Mouse (Mus musculus): Measurements from ENCODE around the gene Slain2.
"Not testable (repeated sequence)": the region's sequence is repeated elsewhere in the genome, so short reads cannot be mapped to it uniquely, and the experiment has no call there.

Slain2 gene

GRCm38 (mm10) chr5:72948136-72948535, 34.0 kb downstream of the Slain2 start:
- peak in 1 of 2 experiments; percentile 13 for DNase-seq (ENCODE audit: low spot score in 2 of 2)

GRCm38 (mm10) chr5:72950252-72950651, 36.1 kb downstream of the Slain2 start:
- no peak for DNase-seq (ENCODE audit: low spot score in 2 of 2)

GRCm38 (mm10) chr5:72953996-72954604, 40.0 kb downstream of the Slain2 start:
- DNase-seq (ENCODE audit: low spot score in 2 of 2), result no peak

DNA sequence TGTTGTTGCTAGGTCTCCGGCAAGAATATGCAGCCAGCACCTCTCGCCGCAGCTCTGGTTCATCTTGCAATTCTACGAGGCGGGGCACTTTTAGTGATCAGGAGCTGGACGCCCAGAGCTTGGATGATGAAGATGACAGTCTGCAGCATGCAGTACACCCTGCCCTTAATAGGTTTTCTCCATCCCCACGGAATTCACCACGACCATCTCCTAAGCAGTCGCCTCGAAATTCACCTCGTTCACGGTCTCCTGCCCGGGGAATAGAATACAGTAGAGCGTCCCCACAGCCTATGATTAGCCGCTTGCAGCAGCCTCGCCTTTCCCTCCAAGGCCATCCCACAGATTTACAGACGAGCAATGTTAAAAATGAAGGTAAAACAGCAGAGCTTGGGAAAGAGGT, 43.2 kb downstream of the Slain2 start:
- DNase-seq (ENCODE audit: low spot score in 2 of 2), result no peak

- DNase-seq (ENCODE audit: low spot score in 2 of 2), result no peak
Observed at GRCm38 (mm10) chr5:72960096-72960495, 46.0 kb downstream of the Slain2 start.

GRCm38 (mm10) chr5:72965706-72966105, 51.6 kb downstream of the Slain2 start:
- DNase-seq (ENCODE audit: low spot score in 2 of 2), result no peak

- DNase-seq (ENCODE audit: low spot score in 2 of 2), result no peak
Observed at GRCm38 (mm10) chr5:72972435-72972834, 58.3 kb downstream of the Slain2 start.

DNA sequence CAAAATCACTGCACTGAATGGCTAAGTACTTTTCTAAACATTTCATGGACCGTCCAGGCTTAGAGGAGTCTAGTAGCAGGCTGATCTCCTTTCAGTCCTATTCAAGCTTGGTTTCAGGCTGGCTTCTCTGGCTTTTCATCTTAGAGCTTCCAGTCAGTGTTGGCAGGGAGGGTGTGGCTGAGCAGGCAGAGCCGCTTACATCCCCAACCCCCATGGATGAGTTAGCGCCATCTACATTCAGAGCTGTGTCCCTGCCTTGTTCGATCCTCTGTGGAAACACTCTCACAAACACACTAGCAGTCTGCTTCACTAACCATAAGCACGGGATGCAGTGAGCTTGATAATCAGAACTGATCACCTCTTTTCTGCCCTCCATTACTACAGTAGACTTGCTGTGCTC, 58.8 kb downstream of the Slain2 start:
- no peak for DNase-seq (ENCODE audit: low spot score in 2 of 2)

DNA sequence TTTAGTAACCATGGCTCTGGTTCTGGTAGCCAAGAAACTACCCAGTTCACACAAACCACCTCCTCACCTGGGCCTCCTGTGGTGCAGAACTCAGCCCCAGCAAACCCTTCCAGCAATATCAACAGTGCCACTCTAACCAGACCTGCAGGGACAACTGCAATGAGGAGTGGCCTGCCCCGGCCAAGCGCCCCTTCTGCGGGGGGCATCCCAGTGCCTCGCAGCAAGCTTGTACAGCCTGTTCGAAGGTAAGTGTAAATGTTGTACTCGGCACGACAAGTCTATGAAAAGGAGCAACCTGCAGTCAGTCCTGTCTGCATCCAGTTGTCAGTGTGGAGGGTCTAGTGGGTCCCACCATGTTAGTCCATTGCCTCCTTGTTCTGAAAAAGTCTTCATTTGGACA, 60.5 kb downstream of the Slain2 start, which contains the start of gene Gm10135:
Gene Gm10135, minus strand, starts transcription at position 101 of the 400 bp plus-strand sequence.
- DNase-seq (ENCODE audit: low spot score in 2 of 2), result no peak

- no peak for DNase-seq (ENCODE audit: low spot score in 2 of 2)
Observed at GRCm38 (mm10) chr5:72975996-72976395, 61.9 kb downstream of the Slain2 start.

DNA sequence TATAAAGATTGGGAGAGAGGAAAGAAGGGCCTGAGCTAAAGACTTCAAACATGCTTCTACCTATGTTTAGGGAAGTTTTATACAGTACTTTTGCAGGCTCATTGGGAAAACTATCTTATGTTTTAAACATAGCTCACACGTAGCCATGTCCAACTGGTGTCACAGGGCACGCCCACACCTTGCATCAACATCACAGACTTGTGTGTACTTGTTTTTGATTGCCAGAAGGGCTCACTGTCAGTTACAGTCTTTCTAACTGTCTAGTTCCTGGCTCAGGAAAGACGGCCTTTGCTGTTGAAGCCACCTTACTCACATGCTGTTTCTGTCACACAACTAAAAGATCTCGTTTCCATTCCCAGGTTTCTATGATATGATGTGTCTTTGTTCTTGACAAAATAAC, 62.4 kb downstream of the Slain2 start:
- DNase-seq (ENCODE audit: low spot score in 2 of 2), result no peak

DNA sequence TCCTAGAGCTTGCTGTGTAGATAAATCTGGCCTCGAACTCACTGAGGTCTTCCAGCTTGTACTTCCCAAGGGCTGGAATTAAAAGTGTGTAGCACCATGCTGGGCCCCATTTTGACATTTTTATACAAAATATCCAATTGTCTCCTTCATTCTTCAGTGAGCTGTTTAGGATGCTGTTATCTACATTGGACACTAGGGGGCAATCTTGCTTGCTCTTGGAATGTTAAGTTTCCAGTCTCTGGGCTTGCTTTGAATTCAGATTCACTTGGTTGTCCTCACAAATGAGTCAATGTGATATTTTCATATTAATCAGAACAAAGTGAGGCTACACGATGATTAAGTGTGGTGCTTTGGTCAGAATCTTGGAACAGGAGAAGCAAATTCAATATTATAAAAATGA, 70.0 kb downstream of the Slain2 start:
- peak in 1 of 2 experiments; percentile 13 for DNase-seq (ENCODE audit: low spot score in 2 of 2)

DNA sequence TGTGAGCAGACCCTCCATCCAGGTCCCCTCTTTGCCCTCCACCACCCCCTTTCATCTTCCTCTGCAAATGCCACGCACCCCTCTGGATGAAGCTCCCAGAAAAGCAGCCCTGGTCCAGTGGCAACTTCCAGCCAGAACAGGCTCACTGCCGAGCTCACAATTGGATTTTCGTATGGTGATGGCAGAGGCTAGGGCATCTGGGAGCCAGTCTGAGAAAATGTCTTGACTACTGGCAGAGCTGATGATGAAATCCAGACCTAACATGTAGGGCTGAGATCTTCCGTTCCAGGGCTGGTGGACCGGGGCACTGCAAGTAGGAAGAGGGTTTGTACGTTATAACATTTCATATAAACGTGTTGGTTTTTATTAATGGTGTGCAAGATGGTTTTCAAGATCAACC, 73.7 kb downstream of the Slain2 start:
- DNase-seq (ENCODE audit: low spot score in 2 of 2), result no peak

DNA sequence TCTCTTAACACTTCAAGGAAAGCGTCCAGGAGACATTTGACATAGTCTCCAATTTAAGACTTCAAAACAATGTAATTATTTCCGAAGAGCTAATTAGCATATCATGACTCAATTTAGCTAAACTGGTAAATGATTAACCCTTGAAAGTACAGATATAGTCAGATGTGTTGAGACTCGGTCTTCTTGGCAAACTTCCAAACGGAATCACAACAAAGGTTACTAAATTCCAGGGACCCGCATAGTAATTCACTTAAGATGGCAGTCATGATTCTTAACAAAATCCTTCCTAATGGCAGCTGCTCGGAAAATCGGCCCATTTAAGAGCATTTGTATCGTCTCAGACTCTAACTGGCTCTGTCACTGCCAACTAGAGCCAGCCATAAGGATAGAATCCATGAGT, 75.7 kb downstream of the Slain2 start:
- no peak for DNase-seq (ENCODE audit: low spot score in 2 of 2)

DNA sequence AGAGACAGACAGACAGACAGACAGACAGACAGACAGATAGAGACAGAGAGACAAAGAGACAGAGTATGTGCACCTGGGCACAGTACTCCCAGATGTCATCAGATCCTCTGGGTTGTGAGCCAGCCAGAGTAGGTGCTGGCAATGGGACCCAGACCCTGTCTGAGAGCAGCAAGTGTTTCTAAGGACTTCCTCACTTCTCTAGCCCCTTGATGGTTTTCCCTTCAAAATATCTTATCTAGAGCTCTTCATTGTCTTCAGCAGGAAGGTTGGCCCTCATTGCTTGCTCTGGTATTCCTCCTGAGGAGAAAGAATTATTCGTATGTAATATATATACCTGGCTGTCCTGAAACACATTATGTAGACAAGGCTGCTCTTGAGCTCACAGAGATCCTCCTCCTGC, 78.4 kb downstream of the Slain2 start:
- DNase-seq (ENCODE audit: low spot score in 2 of 2), result no peak

- DNase-seq (ENCODE audit: low spot score in 2 of 2), result no peak
Observed at GRCm38 (mm10) chr5:72994424-72994823, 80.3 kb downstream of the Slain2 start.

DNA sequence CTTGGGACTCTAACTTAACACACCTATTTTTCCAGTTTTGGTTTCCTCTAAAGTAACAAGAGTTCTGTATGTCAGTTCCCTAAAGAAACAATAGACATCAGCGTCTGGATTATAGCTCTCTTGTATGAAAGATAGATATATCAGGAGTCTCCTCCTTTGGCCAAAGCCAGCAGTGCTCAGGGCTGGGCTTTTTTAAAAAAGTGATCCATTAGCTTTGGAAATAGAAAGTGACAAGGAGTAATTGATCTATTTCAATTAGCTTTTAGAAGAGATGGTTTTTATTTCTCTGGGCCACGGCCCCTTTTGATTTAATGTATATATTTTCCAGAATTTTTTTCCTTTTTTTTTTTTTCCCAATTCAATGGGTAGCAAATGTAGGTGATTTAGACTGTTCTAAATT, 80.8 kb downstream of the Slain2 start:
- DNase-seq (ENCODE audit: low spot score in 2 of 2), result no peak

GRCm38 (mm10) chr5:72995379-72995778, 81.3 kb downstream of the Slain2 start:
- DNase-seq (ENCODE audit: low spot score in 2 of 2), result no peak

GRCm38 (mm10) chr5:72998546-72998945, 84.4 kb downstream of the Slain2 start:
- DNase-seq (ENCODE audit: low spot score in 2 of 2), result not testable (repeated sequence)

- DNase-seq (ENCODE audit: low spot score in 2 of 2), result no peak
Observed at GRCm38 (mm10) chr5:73004046-73004445, 89.9 kb downstream of the Slain2 start.

GRCm38 (mm10) chr5:73006784-73007581, 92.9 kb downstream of the Slain2 start, which contains the start of gene Slc10a4:
Gene Slc10a4 (plus strand): TSS chr5:73006883.
- DNase-seq (ENCODE audit: low spot score in 2 of 2), result no peak

- DNase-seq (ENCODE audit: low spot score in 2 of 2), result no peak
Observed at GRCm38 (mm10) chr5:73007582-73007959, 93.5 kb downstream of the Slain2 start.

DNA sequence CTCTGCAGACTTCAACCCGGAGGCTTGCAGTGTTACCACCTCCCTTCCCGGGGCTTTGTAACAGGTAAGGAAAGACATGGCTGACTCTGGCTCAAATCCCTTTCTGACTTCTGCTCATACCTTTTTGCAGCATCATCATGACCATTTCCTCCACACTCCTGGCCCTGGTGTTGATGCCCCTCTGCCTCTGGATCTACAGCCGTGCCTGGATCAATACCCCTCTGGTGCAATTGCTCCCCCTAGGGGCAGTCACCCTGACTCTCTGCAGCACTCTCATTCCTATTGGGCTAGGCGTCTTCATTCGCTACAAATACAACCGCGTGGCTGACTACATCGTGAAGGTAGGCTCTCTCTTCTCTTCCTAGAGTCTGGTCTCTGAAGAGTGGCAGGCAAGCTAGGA, 94.1 kb downstream of the Slain2 start:
- DNase-seq (ENCODE audit: low spot score in 2 of 2), result not testable (repeated sequence)

Measured in natural killer cell, adult 2 months (primary cell).